Mouse (Mus musculus): ENCODE results near the gene Hist2h3c2.

The Hist2h3c2 gene

GRCm38 (mm10) chr3:96195616-96196313, 43.2 kb downstream of the Hist2h3c2 start:
- DNase-seq, result no peak

- DNase-seq, result no peak
Measured at GRCm38 (mm10) chr3:96194966-96195365, 44.0 kb downstream of the Hist2h3c2 start.

GRCm38 (mm10) chr3:96192977-96193376, 46.0 kb downstream of the Hist2h3c2 start:
- no peak for DNase-seq

Data from spleen, adult 18-20 months (tissue).